Mouse (Mus musculus): ENCODE data around the gene Ttpal. TPM values are rescaled to one million over a fixed set of nuclear protein-coding genes. Genes with fewer than 3 reads are reported as not detected.

Ttpal gene
- polyA plus RNA-seq, 1 experiment = 63.2 TPM

- Histone ChIP-seq H3K4me1 (replicated peaks; ENCODE audit: control insufficient read depth, insufficient read depth, low read length) (no peaks in the 10 kb centered on the region), H3K4me3 (ENCODE audit: control insufficient read depth, insufficient read depth, low read length) (no peak overlapping the region), H3K27ac (ENCODE audit: control insufficient read depth, insufficient read depth, low read length) (no peak overlapping the region), H3K27me3 (ENCODE audit: control insufficient read depth, insufficient read depth, low read length) (no peaks in the 10 kb centered on the region), H3K36me3 (ENCODE audit: control insufficient read depth, insufficient read depth, low read length) (peaks cover 90% of the 10 kb centered on the region)
- no peak for DNase-seq
- WGBS = 99% methylated on average over 2 of the region's 2 CpGs
- no peak for TF ChIP-seq POLR2A (IDR thresholded peaks at IDR 0.05; ENCODE audit: control insufficient read depth, extremely low read depth, insufficient read depth, low read length, poor library complexity)
- TF ChIP-seq CTCF (IDR thresholded peaks at IDR 0.05; ENCODE audit: borderline replicate concordance, control insufficient read depth, extremely low read depth, insufficient read depth, low read length, poor library complexity) = no peak
Observed at GRCm38 (mm10) chr2:163631715-163632114, 29.6 kb downstream of the Ttpal start.

DNA sequence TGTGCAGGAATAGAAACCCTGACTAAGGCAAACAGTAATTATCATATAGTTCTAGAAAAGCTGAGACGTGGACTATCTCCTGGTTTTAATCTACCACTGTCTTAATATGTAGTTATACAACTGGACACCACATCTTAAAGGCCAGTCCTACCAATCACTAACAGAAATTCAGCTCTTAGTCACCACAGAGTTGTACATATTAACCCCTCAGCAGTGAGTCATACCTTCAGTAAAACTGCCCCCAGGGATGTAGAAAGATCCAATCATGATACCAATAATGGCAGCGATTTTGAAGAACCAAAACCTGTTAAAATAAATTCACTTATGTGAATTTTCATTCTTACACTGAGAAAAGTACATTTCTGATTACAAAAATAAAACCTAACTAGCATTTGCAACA is 32.1 kb downstream of the Ttpal start:
- no peak overlapping the region for H3K27ac ChIP-seq (ENCODE audit: control insufficient read depth, insufficient read depth, low read length)
- no peak for DNase-seq
- no peaks in the 10 kb centered on the region; the same call in 1 of the 2 replicates for H3K4me1 ChIP-seq (replicated peaks; ENCODE audit: control insufficient read depth, insufficient read depth, low read length)
- no peaks in the 10 kb centered on the region for H3K27me3 ChIP-seq (ENCODE audit: control insufficient read depth, insufficient read depth, low read length)
- no peak overlapping the region for H3K4me3 ChIP-seq (ENCODE audit: control insufficient read depth, insufficient read depth, low read length)
- H3K36me3 ChIP-seq (ENCODE audit: control insufficient read depth, insufficient read depth, low read length) = peaks cover 71% of the 10 kb centered on the region
- 96% methylated on average over 2 of the region's 2 CpGs for WGBS
- TF ChIP-seq CTCF (IDR thresholded peaks at IDR 0.05; ENCODE audit: borderline replicate concordance, control insufficient read depth, extremely low read depth, insufficient read depth, low read length, poor library complexity) (no peak), POLR2A (IDR thresholded peaks at IDR 0.05; ENCODE audit: control insufficient read depth, extremely low read depth, insufficient read depth, low read length, poor library complexity) (no peak)

DNA sequence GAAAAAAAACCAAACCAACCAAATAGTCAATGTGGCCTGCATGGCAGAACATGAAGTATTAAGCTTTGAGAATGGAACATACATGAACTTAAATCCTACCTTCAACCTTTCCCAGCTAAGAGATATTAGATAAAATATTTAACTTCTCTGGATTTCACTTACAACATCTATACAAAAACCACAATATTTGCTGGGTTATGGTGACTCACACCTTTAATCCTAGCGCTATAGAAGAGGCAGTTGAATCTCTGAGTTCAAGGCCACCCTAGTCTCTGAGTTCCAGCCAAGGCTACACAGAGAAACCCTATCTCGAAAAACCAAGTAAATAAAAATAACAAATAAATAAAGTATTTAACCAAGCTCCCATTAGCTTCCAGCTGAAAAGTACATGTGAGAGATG is 33.9 kb downstream of the Ttpal start:
- peaks cover 53% of the 10 kb centered on the region for H3K36me3 ChIP-seq (ENCODE audit: control insufficient read depth, insufficient read depth, low read length)
- DNase-seq = no peak
- no peaks in the 10 kb centered on the region for H3K27me3 ChIP-seq (ENCODE audit: control insufficient read depth, insufficient read depth, low read length)
- H3K27ac ChIP-seq (ENCODE audit: control insufficient read depth, insufficient read depth, low read length) = no peak overlapping the region
- H3K4me3 ChIP-seq (ENCODE audit: control insufficient read depth, insufficient read depth, low read length) = no peak overlapping the region
- TF ChIP-seq POLR2A (IDR thresholded peaks at IDR 0.05; ENCODE audit: control insufficient read depth, extremely low read depth, insufficient read depth, low read length, poor library complexity) = no peak
- no peak for TF ChIP-seq CTCF (IDR thresholded peaks at IDR 0.05; ENCODE audit: borderline replicate concordance, control insufficient read depth, extremely low read depth, insufficient read depth, low read length, poor library complexity)
- 89% methylated on average over 2 of the region's 2 CpGs for WGBS
- peaks cover 2% of the 10 kb centered on the region; the same call in 1 of the 2 replicates for H3K4me1 ChIP-seq (replicated peaks; ENCODE audit: control insufficient read depth, insufficient read depth, low read length)

DNA sequence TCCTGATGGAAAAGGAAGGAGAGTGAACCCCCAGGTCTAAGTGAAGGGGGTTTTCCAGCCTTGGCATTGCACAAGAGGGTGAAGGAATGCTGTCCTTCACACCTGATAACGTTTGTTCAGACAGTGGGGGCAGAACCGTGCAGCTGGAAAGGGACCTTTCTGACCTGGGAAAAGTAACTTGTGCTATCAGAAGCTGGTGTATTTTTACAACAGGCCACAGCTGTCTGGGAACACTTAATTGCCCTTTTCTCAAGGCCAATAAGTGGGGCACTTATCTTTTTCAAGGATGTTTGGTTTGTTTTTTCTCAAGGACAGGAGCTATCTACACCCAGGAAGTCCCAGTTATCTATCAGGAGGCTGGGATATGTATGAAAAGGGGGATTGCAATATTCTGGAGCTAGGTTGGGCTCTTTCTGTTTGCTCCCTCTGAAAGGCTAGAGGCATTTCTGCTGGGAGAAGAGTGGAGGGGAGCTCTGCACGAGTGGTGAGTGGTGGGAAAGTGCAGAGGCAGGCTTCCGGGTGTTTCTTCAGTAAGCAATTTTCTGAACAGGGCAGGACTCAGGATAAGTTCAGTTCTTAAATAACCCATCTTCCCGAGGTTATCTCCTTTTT is 35.6 kb downstream of the Ttpal start:
- Histone ChIP-seq H3K4me1 (replicated peaks; ENCODE audit: control insufficient read depth, insufficient read depth, low read length) (peaks cover 11% of the 10 kb centered on the region), H3K27ac (ENCODE audit: control insufficient read depth, insufficient read depth, low read length) (no peak overlapping the region), H3K4me3 (ENCODE audit: control insufficient read depth, insufficient read depth, low read length) (no peak overlapping the region), H3K36me3 (ENCODE audit: control insufficient read depth, insufficient read depth, low read length) (peaks cover 38% of the 10 kb centered on the region), H3K27me3 (ENCODE audit: control insufficient read depth, insufficient read depth, low read length) (no peaks in the 10 kb centered on the region)
- no peak for DNase-seq
- WGBS = 46% methylated on average over 5 of the region's 5 CpGs
- TF ChIP-seq CTCF (IDR thresholded peaks at IDR 0.05; ENCODE audit: borderline replicate concordance, control insufficient read depth, extremely low read depth, insufficient read depth, low read length, poor library complexity) (no peak), POLR2A (IDR thresholded peaks at IDR 0.05; ENCODE audit: control insufficient read depth, extremely low read depth, insufficient read depth, low read length, poor library complexity) (no peak)

DNA sequence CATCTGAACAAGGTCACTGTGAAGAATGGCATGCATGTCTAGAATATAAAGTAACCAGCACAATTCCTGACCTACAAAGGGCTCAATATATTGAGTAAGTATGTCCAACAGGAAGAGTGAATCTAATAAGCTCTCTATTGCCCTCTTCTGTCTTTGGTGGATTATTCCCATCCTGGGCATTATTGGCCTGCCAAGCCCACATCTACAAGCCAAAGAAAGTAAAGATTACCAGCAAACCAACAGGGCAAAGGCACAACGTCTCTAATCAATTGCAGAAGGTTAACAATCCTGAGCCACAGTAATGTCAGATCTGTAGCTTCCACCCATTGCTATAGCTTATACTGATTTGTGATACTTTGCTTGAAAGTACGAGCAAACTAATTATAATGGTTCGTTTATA is 38.4 kb downstream of the Ttpal start:
- TF ChIP-seq CTCF (IDR thresholded peaks at IDR 0.05; ENCODE audit: borderline replicate concordance, control insufficient read depth, extremely low read depth, insufficient read depth, low read length, poor library complexity) = no peak
- TF ChIP-seq POLR2A (IDR thresholded peaks at IDR 0.05; ENCODE audit: control insufficient read depth, extremely low read depth, insufficient read depth, low read length, poor library complexity) = no peak
- Histone ChIP-seq H3K27ac (ENCODE audit: control insufficient read depth, insufficient read depth, low read length) (no peak overlapping the region), H3K4me1 (replicated peaks; ENCODE audit: control insufficient read depth, insufficient read depth, low read length) (peaks cover 14% of the 10 kb centered on the region), H3K36me3 (ENCODE audit: control insufficient read depth, insufficient read depth, low read length) (peaks cover 19% of the 10 kb centered on the region), H3K27me3 (ENCODE audit: control insufficient read depth, insufficient read depth, low read length) (no peaks in the 10 kb centered on the region), H3K4me3 (ENCODE audit: control insufficient read depth, insufficient read depth, low read length) (no peak overlapping the region)
- 43% methylated on average over 3 of the region's 3 CpGs for WGBS
- DNase-seq = no peak

GRCm38 (mm10) chr2:163641681-163642080 is 39.6 kb downstream of the Ttpal start:
- 32% methylated on average over 3 of the region's 3 CpGs for WGBS
- Histone ChIP-seq H3K27ac (ENCODE audit: control insufficient read depth, insufficient read depth, low read length) (no peak overlapping the region), H3K4me3 (ENCODE audit: control insufficient read depth, insufficient read depth, low read length) (no peak overlapping the region), H3K36me3 (ENCODE audit: control insufficient read depth, insufficient read depth, low read length) (peaks cover 7% of the 10 kb centered on the region), H3K27me3 (ENCODE audit: control insufficient read depth, insufficient read depth, low read length) (no peaks in the 10 kb centered on the region), H3K4me1 (replicated peaks; ENCODE audit: control insufficient read depth, insufficient read depth, low read length) (peaks cover 14% of the 10 kb centered on the region)
- TF ChIP-seq CTCF (IDR thresholded peaks at IDR 0.05; ENCODE audit: borderline replicate concordance, control insufficient read depth, extremely low read depth, insufficient read depth, low read length, poor library complexity) (no peak), POLR2A (IDR thresholded peaks at IDR 0.05; ENCODE audit: control insufficient read depth, extremely low read depth, insufficient read depth, low read length, poor library complexity) (no peak)
- DNase-seq = no peak
